Mouse (Mus musculus): ENCODE measurements around the gene Cycs.

Cycs gene

GRCm38 (mm10) chr6:50545412-50546043 is 20.8 kb downstream of the Cycs start:
- peak; percentile 78 for DNase-seq (ENCODE audit: low read depth)

GRCm38 (mm10) chr6:50542535-50542934 is 23.8 kb downstream of the Cycs start:
- DNase-seq (ENCODE audit: low read depth): no peak

DNA sequence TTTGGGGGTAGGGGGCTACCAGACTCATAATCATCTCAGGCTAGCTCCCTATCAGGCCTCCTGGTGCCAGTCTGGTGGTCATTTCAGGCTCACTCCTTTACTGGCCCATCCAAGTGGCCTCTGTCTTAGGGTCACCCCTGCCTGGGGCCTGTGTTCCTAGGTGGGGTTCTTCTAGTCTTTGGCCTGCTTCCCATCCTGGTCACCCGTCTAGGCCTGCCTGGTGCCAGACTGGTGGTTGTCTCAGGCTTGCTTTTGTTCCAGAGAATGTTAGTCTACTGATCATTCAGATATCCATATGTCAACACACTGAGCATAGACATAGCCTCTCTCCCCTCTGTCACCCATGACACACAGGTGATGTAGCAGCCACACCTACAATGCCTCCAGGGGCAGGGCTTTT is 26.7 kb downstream of the Cycs start:
- DNase-seq (ENCODE audit: low read depth): no peak

DNA sequence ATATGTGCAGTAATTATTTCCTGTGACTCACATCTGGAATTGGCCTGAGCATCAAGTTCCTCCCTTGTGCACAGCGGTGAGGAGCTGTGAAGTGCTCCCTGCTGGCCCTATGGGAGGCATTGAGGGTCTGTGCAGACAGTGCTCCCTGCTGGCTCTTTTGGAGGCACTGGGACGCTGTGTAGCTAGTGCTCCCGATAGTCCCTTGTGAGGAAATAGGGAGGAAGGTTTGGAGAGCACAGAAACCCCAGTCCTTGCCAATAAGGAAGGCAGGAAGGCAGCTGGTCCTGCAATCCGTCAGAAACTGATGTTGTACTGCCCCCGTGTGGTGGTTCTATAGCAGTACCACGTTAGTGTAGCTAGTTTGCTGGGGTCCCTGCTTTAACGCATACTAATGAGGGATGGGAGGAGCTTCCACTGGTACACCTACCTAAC is 29.9 kb downstream of the Cycs start:
- DNase-seq (ENCODE audit: low read depth): peak; percentile 86

DNA sequence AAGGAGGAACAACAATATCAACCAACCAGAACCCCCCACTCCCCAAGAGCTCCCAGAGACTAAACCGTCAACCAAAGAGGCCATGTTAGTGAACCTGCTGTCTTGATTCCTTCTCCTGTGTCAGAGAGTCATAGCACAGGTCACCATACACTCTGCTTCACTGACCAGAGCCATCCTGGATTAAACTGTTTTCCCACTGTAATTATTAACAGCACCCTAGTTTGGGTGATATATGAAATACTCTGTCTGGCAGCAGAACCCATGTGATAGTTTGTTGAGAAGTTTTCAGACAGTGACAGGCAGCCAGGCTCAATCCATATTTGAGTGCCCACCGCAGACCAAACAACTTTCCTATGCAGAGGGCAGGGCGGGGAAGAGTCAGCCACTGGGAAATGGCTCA is 31.0 kb downstream of the Cycs start:
- DNase-seq (ENCODE audit: low read depth): no peak

DNA sequence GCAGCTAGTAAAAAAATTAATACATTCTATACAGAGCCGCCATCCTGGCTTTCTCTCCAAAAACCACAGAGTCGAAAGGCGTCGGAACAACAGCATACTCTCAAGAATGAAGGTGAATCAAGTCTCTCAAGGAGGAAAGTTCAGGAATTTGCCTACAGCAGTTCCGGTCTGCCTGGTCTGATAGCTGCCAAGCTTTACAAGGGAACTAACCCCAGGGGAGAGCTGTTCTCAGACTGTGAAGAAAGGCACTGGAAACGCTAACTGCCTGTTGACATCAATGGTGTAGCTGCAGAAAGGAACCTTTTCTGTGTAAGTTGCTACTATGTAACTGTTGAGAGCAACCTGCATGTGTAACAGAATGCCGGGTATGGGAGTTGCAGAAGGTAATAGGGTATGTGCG is 34.4 kb downstream of the Cycs start:
- DNase-seq (ENCODE audit: low read depth): no peak

GRCm38 (mm10) chr6:50531003-50531402 is 35.3 kb downstream of the Cycs start:
- DNase-seq (ENCODE audit: low read depth): no peak

DNA sequence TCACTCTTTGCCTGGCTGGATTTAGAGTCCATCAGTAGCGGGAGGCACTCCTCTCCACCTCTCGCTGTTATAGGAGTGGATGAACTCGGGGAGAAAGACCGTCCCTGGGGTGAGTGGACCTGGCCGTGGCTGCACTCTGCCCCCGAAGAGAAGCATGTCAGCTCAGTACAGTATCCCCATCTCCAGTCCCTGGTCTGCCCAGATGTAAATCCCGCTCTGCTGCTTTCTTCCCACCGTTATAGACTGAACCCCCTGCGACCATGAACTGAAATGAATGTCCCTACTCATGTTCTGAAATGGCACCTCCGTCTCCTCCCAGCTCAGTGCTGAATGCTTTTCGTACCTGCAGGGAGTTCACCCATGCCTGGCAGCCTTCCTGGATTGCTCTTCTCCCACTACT is 37.1 kb downstream of the Cycs start:
- no peak for DNase-seq (ENCODE audit: low read depth)

GRCm38 (mm10) chr6:50527416-50527815 is 38.9 kb downstream of the Cycs start:
- DNase-seq (ENCODE audit: low read depth): no peak

GRCm38 (mm10) chr6:50526597-50527024 is 39.7 kb downstream of the Cycs start:
- peak; percentile 76 for DNase-seq (ENCODE audit: low read depth)

- no peak for DNase-seq (ENCODE audit: low read depth)
Measured at GRCm38 (mm10) chr6:50525846-50526245, 40.5 kb downstream of the Cycs start.

- DNase-seq (ENCODE audit: low read depth): no peak
Measured at GRCm38 (mm10) chr6:50524261-50524896, 42.0 kb downstream of the Cycs start.

DNA sequence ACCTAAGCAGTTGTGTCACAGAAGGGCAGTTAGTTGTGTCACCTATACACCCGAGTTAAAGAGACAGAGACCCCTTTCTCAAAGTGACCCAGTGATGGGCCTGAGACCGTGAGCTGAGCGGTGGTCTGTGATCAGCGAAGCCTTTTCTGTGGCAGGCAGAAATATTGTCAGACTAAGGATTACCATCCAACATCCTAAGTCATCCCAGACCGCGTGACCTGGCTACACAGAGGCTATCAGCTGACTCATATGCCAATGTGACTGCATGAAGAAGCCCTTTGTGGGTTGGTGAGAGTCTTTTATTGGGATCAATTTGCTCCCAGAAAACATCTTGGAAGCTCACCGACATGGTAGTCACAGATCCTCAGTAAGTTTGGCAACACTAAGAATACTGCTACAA is 43.6 kb downstream of the Cycs start:
- DNase-seq (ENCODE audit: low read depth): no peak

DNA sequence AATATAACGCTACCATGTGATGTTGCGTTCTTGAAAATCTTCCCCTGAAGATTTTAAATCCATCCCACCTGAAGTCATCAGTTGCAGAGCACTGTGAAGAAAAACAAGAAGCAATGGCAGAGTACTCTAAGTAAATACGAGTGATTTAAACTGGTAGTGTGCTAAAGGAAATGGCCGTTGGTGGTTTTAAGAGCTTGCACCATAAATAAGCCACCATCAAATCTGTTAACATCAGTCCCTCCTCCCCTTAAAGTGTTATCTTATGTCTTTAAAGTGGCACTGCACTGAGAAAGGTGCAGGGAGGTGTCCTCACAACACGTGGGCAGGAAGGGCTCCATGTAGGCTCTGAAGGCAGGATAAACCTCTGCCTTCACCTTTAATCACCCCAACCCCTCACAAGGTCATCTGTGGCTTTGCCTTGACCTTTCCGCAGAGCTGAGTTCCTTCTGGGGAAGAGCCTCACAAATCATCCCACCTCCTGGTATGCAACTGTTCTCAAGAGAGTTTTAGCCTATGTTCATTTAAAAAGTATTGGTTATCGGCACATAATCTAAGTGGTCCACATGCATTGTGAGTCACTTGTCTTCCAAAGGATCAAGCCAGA is 44.7 kb downstream of the Cycs start:
- DNase-seq (ENCODE audit: low read depth): no peak

DNA sequence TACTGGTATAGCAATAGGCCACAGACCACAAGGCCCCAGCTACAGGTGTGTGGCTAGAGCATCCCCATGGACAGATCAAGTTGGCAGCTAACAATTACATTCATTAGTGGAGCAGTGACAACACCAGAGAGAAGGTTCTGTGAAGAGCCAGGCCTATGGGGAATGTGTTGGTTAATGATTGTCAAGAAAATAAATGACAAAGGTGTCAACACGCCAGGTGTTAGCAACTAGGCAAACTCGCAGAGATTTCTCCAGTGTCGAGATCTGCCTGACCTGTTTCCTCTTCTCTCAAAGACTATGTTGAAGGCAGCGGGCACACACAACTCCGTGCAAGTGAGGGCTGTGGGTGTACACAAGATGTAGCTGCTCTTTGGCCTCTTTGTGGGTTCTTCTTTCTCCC is 46.2 kb downstream of the Cycs start:
- DNase-seq (ENCODE audit: low read depth): no peak

- DNase-seq (ENCODE audit: low read depth): no peak
Measured at GRCm38 (mm10) chr6:50518371-50518770, 48.0 kb downstream of the Cycs start.
